Mouse (Mus musculus) ES-E14 (cell line): ENCODE results near the gene Gm45808. TPM values are rescaled to one million over a fixed set of nuclear protein-coding genes. Genes with fewer than 3 reads are reported as not detected.
A peak's percentile ranks its signal among the peaks of the same experiment; 100 is the strongest.

Source experiments
- DNase-seq: peaks from one replicate; pipeline ENCODE4 v3.0.0-alpha.2; 2013; ENCODE audit warnings: low read depth, low spot score
- H3K27ac ChIP-seq: 2 replicates; pipeline ENCODE4 v1.5.1; 2012; ENCODE audit warnings: low read depth, mild to moderate bottlenecking, low read length, moderate library complexity, mixed read lengths; ENCODE audit not compliant: poor library complexity, insufficient read depth, severe bottlenecking
- H3K36me3 ChIP-seq: 2 replicates; pipeline ENCODE4 v1.6.1; 2012; ENCODE audit warnings: mild to moderate bottlenecking, low read length, moderate library complexity, mixed read lengths; ENCODE audit not compliant: control insufficient read depth, poor library complexity, insufficient read depth, severe bottlenecking
- H3K4me1 ChIP-seq, 2 experiments: fragments of 150-350 bp in 1 of 2; sonication (generic) in 1 of 2; 2 replicates each; pipeline ENCODE4 v1.6.1; 2012; ENCODE audit warnings: low read length in 2 of 2, mild to moderate bottlenecking in 1 of 2, mixed read lengths in 1 of 2; ENCODE audit not compliant: control insufficient read depth in 2 of 2, insufficient read depth in 2 of 2, poor library complexity in 1 of 2
- H3K4me3 ChIP-seq, 2 experiments: fragments of 150-350 bp in 1 of 2; sonication (generic) in 1 of 2; 2 replicates each; pipeline ENCODE4 v1.5.1; 2012; ENCODE audit warnings: low read length in 2 of 2, low read depth in 1 of 2, mild to moderate bottlenecking in 1 of 2, mixed read lengths in 1 of 2; ENCODE audit not compliant: insufficient read depth in 1 of 2, poor library complexity in 1 of 2, severe bottlenecking in 1 of 2
- H3K9ac ChIP-seq: 2 replicates; pipeline ENCODE4 v1.6.1; 2012; ENCODE audit warnings: low read depth, mild to moderate bottlenecking, low read length, mixed read lengths; ENCODE audit not compliant: poor library complexity, insufficient read depth, severe bottlenecking
- H3K9me3 ChIP-seq: fragments of 150-350 bp; sonication (generic); 2 replicates; pipeline ENCODE4 v1.6.1; 2012; ENCODE audit warnings: low read depth, mild to moderate bottlenecking, low read length; ENCODE audit not compliant: control insufficient read depth, insufficient read depth
- CHD2 ChIP-seq: IDR thresholded peaks from 2 replicates; pipeline ENCODE4 v1.6.1; 2014; ENCODE audit warnings: mild to moderate bottlenecking, low read depth, low read length, inconsistent platforms
- HCFC1 ChIP-seq: IDR thresholded peaks from 2 replicates; pipeline ENCODE4 v1.6.1; 2012; ENCODE audit warnings: low read length, inconsistent platforms, borderline replicate concordance; ENCODE audit not compliant: insufficient read depth
- MAFK ChIP-seq: IDR thresholded peaks from 2 replicates; pipeline ENCODE4 v1.6.1; 2014; ENCODE audit warnings: mild to moderate bottlenecking, low read depth, low read length, inconsistent platforms; ENCODE audit not compliant: insufficient read depth
- ZC3H11A ChIP-seq: IDR thresholded peaks from 2 replicates; pipeline ENCODE4 v1.6.1; 2012; ENCODE audit warnings: low read depth, mild to moderate bottlenecking, inconsistent platforms, low read length, borderline replicate concordance
- ZNF384 ChIP-seq: IDR thresholded peaks from 2 replicates; pipeline ENCODE4 v1.6.1; 2012; ENCODE audit warnings: low read depth, low read length, inconsistent platforms
- in situ Hi-C, 2 experiments: fragments of 600-800 bp; cut with MboI; formaldehyde crosslinking; loops; one replicate each; pipeline ENCODE4 v1.15.1; 2025; ENCODE audit warnings: low sequenced_read_pairs in 2 of 2, inconsistent platforms in 1 of 2; ENCODE audit not compliant: unreplicated experiment in 2 of 2
- total RNA-seq: library from RNA; depleted of rRNA; stranded (reverse); fragments of 300-350 nt; gene quantifications from 2 replicates; pipeline ENCODE4 v1.2.3, GENCODE M21; 2012

The Gm45808 gene
- total RNA-seq, 1 experiment = 0.71 TPM

GRCm38 (mm10) chr7:45522957-45523676, 36.5 kb upstream of the Gm45808 start:
- H3K36me3 ChIP-seq = peaks cover 20% of the 10 kb centered on the region
- DNase-seq = no peak
- H3K4me1 ChIP-seq = peaks cover 2 to 26% of the 10 kb centered on the region in 2 experiments; a peak in 2 of 4 replicates
- peak overlapping the region; percentile 29 to 40 for H3K4me3 ChIP-seq
- peak overlapping the region; percentile 20; the same call in 1 of the 2 replicates for H3K9ac ChIP-seq
- H3K9me3 ChIP-seq = no peaks in the 10 kb centered on the region
- peak overlapping the region; percentile 18; the same call in 1 of the 2 replicates for H3K27ac ChIP-seq
- in situ Hi-C loops = no loop called here
- TF ChIP-seq MAFK (no peak), ZNF384 (no peak), HCFC1 (no peak), ZC3H11A (no peak), CHD2 (no peak)

DNA sequence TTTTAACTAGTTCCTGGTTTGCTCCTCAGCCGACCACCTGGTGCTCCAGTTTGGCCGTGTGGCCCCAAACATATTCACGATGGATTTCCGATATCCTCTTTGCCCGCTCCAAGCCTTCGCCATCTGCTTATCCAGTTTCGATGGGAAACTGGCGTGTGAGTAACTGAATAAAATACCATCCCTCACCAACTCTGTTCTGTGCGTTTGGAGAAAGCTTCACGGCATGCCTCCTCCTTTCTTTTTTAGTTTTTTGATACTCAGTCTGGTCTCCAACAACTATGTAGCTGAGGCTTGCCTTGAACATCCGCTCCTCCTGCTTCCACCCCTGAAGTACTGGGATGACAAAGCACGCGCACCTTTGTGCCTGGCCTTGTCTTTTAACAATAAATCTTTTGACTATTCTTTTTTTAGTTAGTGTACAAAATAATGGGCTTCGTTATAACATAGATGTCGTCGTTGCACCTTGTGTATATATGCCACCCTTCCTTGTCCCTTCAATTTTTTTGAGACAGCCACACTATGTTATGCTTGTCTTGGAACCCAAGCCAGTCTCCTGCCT, 35.7 kb upstream of the Gm45808 start:
- Histone ChIP-seq H3K4me3 (peak overlapping the region; percentile 69 to 82), H3K9ac (peak overlapping the region; percentile 79; the same call in 1 of the 2 replicates), H3K27ac (no peak overlapping the region), H3K4me1 (peaks cover 2 to 29% of the 10 kb centered on the region in 2 experiments; a peak in 2 of 4 replicates), H3K36me3 (peaks cover 20% of the 10 kb centered on the region), H3K9me3 (no peaks in the 10 kb centered on the region)
- TF ChIP-seq HCFC1 (no peak), ZC3H11A (no peak), ZNF384 (no peak), CHD2 (no peak), MAFK (no peak)
- in situ Hi-C loops = no loop called here
- DNase-seq = no peak

GRCm38 (mm10) chr7:45521728-45522184, 35.1 kb upstream of the Gm45808 start:
- peak overlapping the region; percentile 69 to 82 for H3K4me3 ChIP-seq
- peaks cover 20% of the 10 kb centered on the region for H3K36me3 ChIP-seq
- peak overlapping the region; percentile 79 for H3K9ac ChIP-seq
- TF ChIP-seq CHD2 (peak; percentile 70; the same call in 1 of the 2 replicates), HCFC1 (peak; percentile 94), ZNF384 (no peak), MAFK (no peak)
- no peak for DNase-seq
- in situ Hi-C loops = no loop called here
- no peak overlapping the region; the same call in 1 of the 2 replicates for H3K27ac ChIP-seq
- H3K9me3 ChIP-seq = no peaks in the 10 kb centered on the region
- H3K4me1 ChIP-seq = peaks cover 2 to 29% of the 10 kb centered on the region in 2 experiments; a peak in 2 of 4 replicates

DNA sequence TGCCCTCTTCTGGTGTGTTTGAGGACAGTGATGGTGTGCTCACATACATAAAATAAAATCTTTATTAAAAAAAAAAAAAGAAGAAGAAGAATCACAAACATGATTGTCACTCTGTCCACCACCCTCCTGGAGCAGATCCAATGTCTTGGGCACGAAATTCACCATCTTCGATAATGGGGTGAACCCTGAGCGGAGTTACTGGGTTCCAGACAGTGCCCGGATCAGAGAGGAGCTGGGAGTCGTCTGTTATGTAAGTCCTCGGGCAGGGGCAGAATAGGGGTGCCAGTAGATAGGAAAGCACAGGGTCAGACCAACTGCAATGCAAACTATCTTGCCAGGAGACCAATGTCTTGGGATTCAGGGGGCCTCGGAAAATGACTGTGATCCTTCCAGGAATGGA, 34.0 kb upstream of the Gm45808 start:
- H3K9ac ChIP-seq = no peak overlapping the region
- H3K4me1 ChIP-seq = peaks cover 2 to 35% of the 10 kb centered on the region in 2 experiments; a peak in 3 of 4 replicates
- in situ Hi-C loops = no loop called here
- H3K9me3 ChIP-seq = no peaks in the 10 kb centered on the region
- TF ChIP-seq CHD2 = no peak
- no peak for TF ChIP-seq ZNF384
- no peak for TF ChIP-seq HCFC1
- TF ChIP-seq ZC3H11A = no peak
- TF ChIP-seq MAFK = no peak
- H3K27ac ChIP-seq = no peak overlapping the region
- H3K4me3 ChIP-seq = no peak overlapping the region
- DNase-seq = no peak
- peaks cover 20% of the 10 kb centered on the region for H3K36me3 ChIP-seq
